Mouse (Mus musculus) CH12.LX (cell line): ENCODE results near the gene Olfr270. TPM values are rescaled to one million over a fixed set of nuclear protein-coding genes. Genes with fewer than 3 reads are reported as not detected.

Experiments used
- DNase-seq: peaks from one replicate; pipeline ENCODE4 v3.0.0-alpha.2; 2013; ENCODE audit errors: extremely low read depth
- H3K27ac ChIP-seq: 2 replicates; pipeline ENCODE4 v1.5.1; 2012; ENCODE audit warnings: low read depth, mild to moderate bottlenecking, control low read depth, moderate library complexity; ENCODE audit not compliant: insufficient read depth
- H3K27me3 ChIP-seq: replicated peaks from 2 replicates; pipeline ENCODE3; 2012; ENCODE audit warnings: inconsistent platforms
- H3K36me3 ChIP-seq, 2 experiments: replicated peaks in 1 of 2; 2 replicates each; pipeline versions ENCODE3 to v1.6.1; 2012; ENCODE audit warnings: inconsistent platforms in 1 of 2, low read length in 1 of 2, mild to moderate bottlenecking in 1 of 2, mixed read lengths in 1 of 2, moderate library complexity in 1 of 2; ENCODE audit not compliant: control insufficient read depth in 1 of 2, insufficient read depth in 1 of 2
- H3K4me1 ChIP-seq, 2 experiments: 2 replicates each; pipeline ENCODE4 v1.6.1; 2012; ENCODE audit warnings: inconsistent platforms in 1 of 2, moderate library complexity in 1 of 2; ENCODE audit not compliant: insufficient read depth in 2 of 2, control insufficient read depth in 1 of 2
- H3K4me2 ChIP-seq: 2 replicates; pipeline ENCODE4 v1.6.1; 2012; ENCODE audit warnings: low read depth, mild to moderate bottlenecking, control low read depth; ENCODE audit not compliant: poor library complexity, insufficient read depth, severe bottlenecking
- H3K4me3 ChIP-seq, 3 experiments: fragments of 150-350 bp in 1 of 3; sonication (generic) in 1 of 3; replicated peaks in 1 of 3; 2 replicates each; pipeline versions ENCODE3 to v1.5.1; 2011 to 2012; ENCODE audit warnings: low read depth in 2 of 3, low read length in 2 of 3, mild to moderate bottlenecking in 2 of 3, moderate library complexity in 2 of 3, control low read depth in 1 of 3, improper control_type of control experiment in 1 of 3, inconsistent platforms in 1 of 3, mixed read lengths in 1 of 3; ENCODE audit not compliant: poor library complexity in 1 of 3
- H3K79me2 ChIP-seq: replicated peaks from 2 replicates; pipeline ENCODE4 v1.6.1; 2012; ENCODE audit warnings: mild to moderate bottlenecking, moderate library complexity; ENCODE audit not compliant: control insufficient read depth, poor library complexity, insufficient read depth, severe bottlenecking; ENCODE audit errors: extremely low read depth
- H3K9ac ChIP-seq: 2 replicates; pipeline ENCODE4 v1.6.1; 2012; ENCODE audit warnings: low read depth, mild to moderate bottlenecking, control low read depth, moderate library complexity; ENCODE audit not compliant: insufficient read depth
- H3K9me3 ChIP-seq: replicated peaks from 2 replicates; pipeline ENCODE3; 2012; ENCODE audit warnings: low read length, inconsistent platforms, mixed read lengths
- BHLHE40 ChIP-seq: IDR thresholded peaks from 2 replicates; pipeline ENCODE4 v1.6.1; 2011; ENCODE audit warnings: mild to moderate bottlenecking, low read depth, low read length, improper control_type of control experiment
- CHD1 ChIP-seq: IDR thresholded peaks from 2 replicates; pipeline ENCODE4 v1.6.1; 2012; ENCODE audit warnings: low read depth, low read length, improper control_type of control experiment, inconsistent platforms
- CHD2 ChIP-seq: IDR thresholded peaks from 2 replicates; pipeline ENCODE4 v1.6.1; 2011; ENCODE audit warnings: low read length, improper control_type of control experiment
- CTCF ChIP-seq, 2 experiments: IDR thresholded peaks in 1 of 2; conservative IDR thresholded peaks in 1 of 2; 2 replicates each; pipeline ENCODE4 v1.5.1; 2011 to 2012; ENCODE audit warnings: low read depth in 2 of 2, low read length in 2 of 2, improper control_type of control experiment in 1 of 2, inconsistent platforms in 1 of 2, mild to moderate bottlenecking in 1 of 2, moderate library complexity in 1 of 2
- E2F4 ChIP-seq: IDR thresholded peaks from 2 replicates; pipeline ENCODE4 v1.6.1; 2011; ENCODE audit warnings: low read depth, low read length, improper control_type of control experiment; ENCODE audit not compliant: insufficient replicate concordance
- ELF1 ChIP-seq: IDR thresholded peaks from 2 replicates; pipeline ENCODE4 v1.6.1; 2014; ENCODE audit warnings: low read depth, mild to moderate bottlenecking, inconsistent platforms, low read length, improper control_type of control experiment
- EP300 ChIP-seq: IDR thresholded peaks from 2 replicates; pipeline ENCODE4 v1.6.1; 2011; ENCODE audit warnings: low read length, improper control_type of control experiment
- ETS1 ChIP-seq: conservative IDR thresholded peaks from 2 replicates; pipeline ENCODE4 v1.6.1; 2012; ENCODE audit warnings: low read depth, mild to moderate bottlenecking, inconsistent platforms, low read length, improper control_type of control experiment, moderate library complexity
- GABPA ChIP-seq: IDR thresholded peaks from 2 replicates; pipeline ENCODE4 v1.6.1; 2012; ENCODE audit warnings: low read depth, low read length, improper control_type of control experiment, inconsistent platforms; ENCODE audit not compliant: insufficient replicate concordance
- IRF4 ChIP-seq: IDR thresholded peaks from 2 replicates; pipeline ENCODE4 v1.6.1; 2014; ENCODE audit warnings: low read depth, mild to moderate bottlenecking, inconsistent platforms, low read length, improper control_type of control experiment
- JUN ChIP-seq: IDR thresholded peaks from 2 replicates; pipeline ENCODE4 v1.6.1; 2011; ENCODE audit warnings: low read depth, mild to moderate bottlenecking, low read length, improper control_type of control experiment, moderate library complexity; ENCODE audit not compliant: insufficient read depth
- JUND ChIP-seq: conservative IDR thresholded peaks from 2 replicates; pipeline ENCODE4 v1.6.1; 2011; ENCODE audit warnings: low read depth, low read length, improper control_type of control experiment
- KAT2A ChIP-seq: IDR thresholded peaks from 2 replicates; pipeline ENCODE4 v1.6.1; 2012; ENCODE audit warnings: low read length, improper control_type of control experiment, inconsistent platforms; ENCODE audit not compliant: insufficient replicate concordance
- MAZ ChIP-seq: IDR thresholded peaks from 2 replicates; pipeline ENCODE4 v1.6.1; 2012; ENCODE audit warnings: low read depth, mild to moderate bottlenecking, inconsistent platforms, low read length, improper control_type of control experiment, moderate library complexity
- MXI1 ChIP-seq: IDR thresholded peaks from 2 replicates; pipeline ENCODE4 v1.6.1; 2011; ENCODE audit warnings: mild to moderate bottlenecking, low read depth, low read length, improper control_type of control experiment
- POLR2A ChIP-seq: IDR thresholded peaks from 2 replicates; pipeline ENCODE4 v1.6.1; 2011; ENCODE audit warnings: low read depth, mild to moderate bottlenecking, improper control_type of control experiment, low read length
- RAD21 ChIP-seq: IDR thresholded peaks from 2 replicates; pipeline ENCODE4 v1.6.1; 2011; ENCODE audit warnings: low read depth, mild to moderate bottlenecking, low read length, improper control_type of control experiment, moderate library complexity
- SIN3A ChIP-seq: IDR thresholded peaks from 2 replicates; pipeline ENCODE4 v1.6.1; 2012; ENCODE audit warnings: low read length, improper control_type of control experiment, inconsistent platforms
- TBP ChIP-seq: conservative IDR thresholded peaks from 2 replicates; pipeline ENCODE4 v1.6.1; 2011; ENCODE audit warnings: low read depth, low read length, improper control_type of control experiment
- UBTF ChIP-seq: IDR thresholded peaks from 2 replicates; pipeline ENCODE4 v1.6.1; 2012; ENCODE audit warnings: low read depth, mild to moderate bottlenecking, inconsistent platforms, low read length, improper control_type of control experiment, moderate library complexity
- USF1 ChIP-seq: IDR thresholded peaks from 2 replicates; pipeline ENCODE4 v1.6.1; 2014; ENCODE audit warnings: low read depth, mild to moderate bottlenecking, inconsistent platforms, low read length, improper control_type of control experiment
- ZC3H11A ChIP-seq: IDR thresholded peaks from 2 replicates; pipeline ENCODE4 v1.6.1; 2012; ENCODE audit warnings: low read depth, mild to moderate bottlenecking, inconsistent platforms, low read length, improper control_type of control experiment
- ZKSCAN1 ChIP-seq: IDR thresholded peaks from 2 replicates; pipeline ENCODE4 v1.6.1; 2012; ENCODE audit warnings: low read depth, inconsistent platforms, low read length, improper control_type of control experiment, borderline replicate concordance
- ZNF384 ChIP-seq: IDR thresholded peaks from 2 replicates; pipeline ENCODE4 v1.6.1; 2012; ENCODE audit warnings: low read depth, low read length, improper control_type of control experiment, inconsistent platforms
- dilution Hi-C: fragments of 300-500 bp; cut with MboI; formaldehyde crosslinking; loops from 2 replicates; pipeline ENCODE4 v1.14.3; 2020; ENCODE audit warnings: low sequenced_read_pairs; ENCODE audit not compliant: extremely low pct_unique_long_range_greater_than_20kb, extremely low pct_ligation_motif_present
- in situ Hi-C: fragments of 300-500 bp; cut with MboI; formaldehyde crosslinking; loops from 3 replicates; pipeline ENCODE4 v1.14.3; 2019; ENCODE audit warnings: low sequenced_read_pairs, low pct_ligation_motif_present, low pct_unique_long_range_greater_than_20kb, mixed read lengths
- polyA plus RNA-seq: library from polyadenylated mRNA; unstranded; fragments of >175 nt; gene quantifications from 2 replicates; pipeline ENCODE4 v1.2.1, GENCODE M21; 2012; ENCODE audit warnings: low read depth; ENCODE audit not compliant: insufficient read length
- total RNA-seq, 2 experiments: library from RNA; depleted of rRNA; stranded (reverse); fragments of 300-350 nt in 1 of 2; fragments of >200 nt in 1 of 2; gene quantifications; 2 replicates each; pipeline ENCODE4 v1.2.3; 2012 to 2014

The Olfr270 gene
- total and polyA plus RNA-seq, 3 experiments = not detected

DNA sequence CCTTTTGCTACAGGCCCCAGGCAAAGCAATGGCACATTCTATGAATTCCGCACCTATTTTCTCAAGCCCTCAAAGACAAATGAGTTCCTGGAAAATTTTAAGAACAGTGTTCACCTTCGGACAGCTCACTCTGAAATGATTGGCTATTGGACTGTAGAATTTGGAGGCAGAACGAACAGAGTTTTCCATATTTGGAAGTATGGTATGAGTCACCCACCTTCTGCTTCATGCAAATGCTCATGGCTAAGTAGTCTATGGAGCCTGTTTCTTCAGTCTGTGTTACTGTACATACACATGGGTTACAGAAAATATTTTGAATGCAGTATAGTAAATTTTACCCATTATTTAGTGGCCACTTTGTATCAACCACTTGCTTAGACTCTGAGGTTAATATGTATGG, 50.7 kb downstream of the Olfr270 start:
- DNase-seq = peak; percentile 71
- dilution Hi-C loops (no loop called here), in situ Hi-C loops (no loop called here)
- Histone ChIP-seq H3K4me2 (no peak overlapping the region), H3K27ac (no peak overlapping the region), H3K4me1 (peaks cover 0 to 34% of the 10 kb centered on the region in 2 experiments; a peak in 2 of 4 replicates), H3K9ac (no peak overlapping the region), H3K36me3 (peaks cover 24 to 36% of the 10 kb centered on the region in 2 experiments), H3K79me2 (0 out of 2 replicates have a peak, but pooled peaks cover 2% of the 10 kb centered on the region), H3K4me3 (no peak overlapping the region), H3K27me3 (no peaks in the 10 kb centered on the region), H3K9me3 (peaks cover 4% of the 10 kb centered on the region)
- TF ChIP-seq JUND = peak; percentile 85
- no peak for TF ChIP-seq MXI1
- no peak for TF ChIP-seq GABPA
- no peak for TF ChIP-seq SIN3A
- no peak for TF ChIP-seq ELF1
- TF ChIP-seq JUN = peak; percentile 61
- TF ChIP-seq POLR2A = no peak

DNA sequence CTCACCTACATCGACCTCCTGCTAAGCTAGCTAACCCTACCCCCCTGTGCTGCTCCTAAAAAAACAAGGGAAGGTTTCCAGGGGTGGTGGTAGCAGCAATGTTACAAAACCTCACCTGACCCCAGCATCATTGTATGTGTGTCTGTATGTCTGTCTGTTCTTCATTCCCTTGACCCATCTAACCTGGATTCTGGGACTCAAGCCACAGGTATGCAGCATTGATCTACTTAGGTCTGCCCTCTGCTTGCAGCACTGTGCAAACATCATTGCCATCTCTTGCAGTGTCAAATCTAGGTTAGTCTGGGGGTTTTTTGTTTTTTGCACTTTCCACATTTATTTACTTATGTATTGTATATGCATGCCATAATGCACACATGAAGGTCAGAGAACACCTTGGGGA, 54.0 kb downstream of the Olfr270 start:
- H3K79me2 ChIP-seq = 0 out of 2 replicates have a peak, but pooled peaks cover 2% of the 10 kb centered on the region

More for the DNA sequence above, 54.0 kb downstream of the Olfr270 start:
- Histone ChIP-seq H3K4me1 (peaks cover 0 to 24% of the 10 kb centered on the region in 2 experiments; a peak in 2 of 4 replicates), H3K36me3 (peaks cover 37 to 60% of the 10 kb centered on the region in 2 experiments), H3K4me2 (no peak overlapping the region), H3K9ac (no peak overlapping the region), H3K9me3 (peaks cover 4% of the 10 kb centered on the region), H3K27me3 (no peaks in the 10 kb centered on the region), H3K27ac (no peak overlapping the region), H3K4me3 (no peak overlapping the region)
- DNase-seq = no peak
- dilution Hi-C loops (no loop called here), in situ Hi-C loops (no loop called here)
- TF ChIP-seq ZC3H11A (no peak), ETS1 (no peak), RAD21 (no peak), CHD1 (no peak), CHD2 (no peak), CTCF (conservative IDR thresholded peaks at IDR 0.05 in 1 of 2, IDR thresholded peaks at IDR 0.05 in 1 of 2; ENCODE audit: low read depth in 2 of 2, low read length in 2 of 2) (no peak), MAZ (no peak), BHLHE40 (no peak), EP300 (no peak), JUN (no peak), JUND (no peak), E2F4 (no peak), MXI1 (no peak), TBP (no peak), KAT2A (no peak), UBTF (no peak), IRF4 (no peak), ZNF384 (no peak), ZKSCAN1 (no peak), USF1 (no peak)

Other genes with a start within 250 kb of the Olfr270 start
- gene Olfr275, start 149.9 kb upstream of the Olfr270 start, total RNA-seq (2012; rRNA removed) = not detected in 2 replicates
- not detected in 2 replicates for gene Olfr275, start 149.9 kb upstream of the Olfr270 start, total RNA-seq (2014; rRNA removed)
- gene Olfr275, start 149.9 kb upstream of the Olfr270 start, polyA plus RNA-seq = not detected in 2 replicates
- gene Olfr273, start 105.3 kb upstream of the Olfr270 start, total RNA-seq (2012; rRNA removed) = not detected in 2 replicates
- gene Olfr273, start 105.3 kb upstream of the Olfr270 start, total RNA-seq (2014; rRNA removed) = not detected in 2 replicates
- not detected in 2 replicates for gene Olfr273, start 105.3 kb upstream of the Olfr270 start, polyA plus RNA-seq
- not detected in 2 replicates for gene Olfr272, start 45.4 kb upstream of the Olfr270 start, total RNA-seq (2012; rRNA removed)
- gene Olfr272, start 45.4 kb upstream of the Olfr270 start, total RNA-seq (2014; rRNA removed) = not detected in 2 replicates
- not detected in 2 replicates for gene Olfr272, start 45.4 kb upstream of the Olfr270 start, polyA plus RNA-seq
- not detected in 2 replicates for gene Nipsnap3a, start 24.7 kb downstream of the Olfr270 start, total RNA-seq (2012; rRNA removed)
- not detected in 2 replicates for gene Nipsnap3a, start 24.7 kb downstream of the Olfr270 start, total RNA-seq (2014; rRNA removed)
- gene Nipsnap3a, start 24.7 kb downstream of the Olfr270 start, polyA plus RNA-seq = not detected in 2 replicates
- 29.7 and 33.7 TPM in 2 replicates for gene Nipsnap3b, start 47.3 kb downstream of the Olfr270 start, total RNA-seq (2012; rRNA removed)
- gene Nipsnap3b, start 47.3 kb downstream of the Olfr270 start, total RNA-seq (2014; rRNA removed) = 89.1 and 97.4 TPM in 2 replicates
- gene Nipsnap3b, start 47.3 kb downstream of the Olfr270 start, polyA plus RNA-seq = 70.9 and 82.4 TPM in 2 replicates
- gene Abca1, start 195.3 kb downstream of the Olfr270 start, total RNA-seq (2012; rRNA removed) = 0.08 and 0.13 TPM in 2 replicates
- 0.35 and 0.46 TPM in 2 replicates for gene Abca1, start 195.3 kb downstream of the Olfr270 start, total RNA-seq (2014; rRNA removed)
- gene Abca1, start 195.3 kb downstream of the Olfr270 start, polyA plus RNA-seq = 0.46 and 0.55 TPM in 2 replicates